Mouse (Mus musculus) hematopoietic stem cell, adult 5-6 weeks (primary cell): ENCODE results near the gene Galns. TPM values are rescaled to one million over a fixed set of nuclear protein-coding genes. Genes with fewer than 3 reads are reported as not detected.
"Not testable (repeated sequence)": the region's sequence is repeated elsewhere in the genome, so short reads cannot be mapped to it uniquely, and the experiment has no call there.

ENCODE experiments used
- ATAC-seq, 2 experiments: fragments of 125-278 bp in 1 of 2; replicated peaks in 1 of 2; 2 replicates each; pipeline ENCODE4 v1.8.0; 2016 to 2017; ENCODE audit warnings: inconsistent platforms in 2 of 2, mild to moderate bottlenecking in 2 of 2, moderate number of reproducible peaks in 2 of 2, low read depth in 1 of 2, moderate TSS enrichment in 1 of 2; ENCODE audit not compliant: low FRiP score in 2 of 2, poor library complexity in 2 of 2, severe bottlenecking in 2 of 2, insufficient read depth in 1 of 2, low TSS enrichment in 1 of 2
- total RNA-seq: library from RNA; stranded (forward); fragments of 172-1452, 232-1000 nt; gene quantifications from 2 replicates; pipeline ENCODE4 v1.2.3, GENCODE M21; 2017

The Galns gene
- total RNA-seq, 1 experiment from 2014 or later: 13.9 TPM

- ATAC-seq: 0 out of 4 replicates have a peak, but pooled peaks of 1 of the 2 experiments have one; percentile 4
Observed at GRCm38 (mm10) chr8:122575286-122575685, 36.0 kb downstream of the Galns start.

GRCm38 (mm10) chr8:122574667-122575251, 36.5 kb downstream of the Galns start:
- no peak for ATAC-seq

GRCm38 (mm10) chr8:122574264-122574663, 37.0 kb downstream of the Galns start:
- no peak for ATAC-seq

- no peak for ATAC-seq
Observed at GRCm38 (mm10) chr8:122573577-122573976, 37.7 kb downstream of the Galns start.

GRCm38 (mm10) chr8:122573176-122573575, 38.1 kb downstream of the Galns start:
- ATAC-seq: not testable (repeated sequence)

GRCm38 (mm10) chr8:122572751-122573150, 38.5 kb downstream of the Galns start:
- no peak for ATAC-seq

GRCm38 (mm10) chr8:122571750-122572267, 39.5 kb downstream of the Galns start:
- ATAC-seq: no peak

GRCm38 (mm10) chr8:122571153-122571552, 40.1 kb downstream of the Galns start:
- no peak for ATAC-seq

GRCm38 (mm10) chr8:122569996-122570395, 41.3 kb downstream of the Galns start:
- ATAC-seq: no peak

GRCm38 (mm10) chr8:122569329-122569728, 41.9 kb downstream of the Galns start:
- no peak for ATAC-seq

GRCm38 (mm10) chr8:122568881-122569309, 42.4 kb downstream of the Galns start:
- no peak for ATAC-seq

GRCm38 (mm10) chr8:122568109-122568504, 43.2 kb downstream of the Galns start:
- no peak for ATAC-seq

GRCm38 (mm10) chr8:122567361-122568108, 43.7 kb downstream of the Galns start, which contains the start of gene Cdt1:
Cdt1 (plus strand) TSS chr8:122568015.
- peak; percentile 92 for ATAC-seq

- no peak for ATAC-seq
Observed at GRCm38 (mm10) chr8:122566766-122567165, 44.5 kb downstream of the Galns start.

- peak in 1 of 2 experiments; percentile 30; a peak in 1 of 4 replicates for ATAC-seq
Observed at GRCm38 (mm10) chr8:122564363-122565352, 46.6 kb downstream of the Galns start.

GRCm38 (mm10) chr8:122561199-122561598, 50.1 kb downstream of the Galns start:
- ATAC-seq: no peak

GRCm38 (mm10) chr8:122558671-122559349, 52.5 kb downstream of the Galns start:
- ATAC-seq: no peak
